Mouse (Mus musculus): Measurements from ENCODE around the gene Ctdsp2.

Ctdsp2 gene

DNA sequence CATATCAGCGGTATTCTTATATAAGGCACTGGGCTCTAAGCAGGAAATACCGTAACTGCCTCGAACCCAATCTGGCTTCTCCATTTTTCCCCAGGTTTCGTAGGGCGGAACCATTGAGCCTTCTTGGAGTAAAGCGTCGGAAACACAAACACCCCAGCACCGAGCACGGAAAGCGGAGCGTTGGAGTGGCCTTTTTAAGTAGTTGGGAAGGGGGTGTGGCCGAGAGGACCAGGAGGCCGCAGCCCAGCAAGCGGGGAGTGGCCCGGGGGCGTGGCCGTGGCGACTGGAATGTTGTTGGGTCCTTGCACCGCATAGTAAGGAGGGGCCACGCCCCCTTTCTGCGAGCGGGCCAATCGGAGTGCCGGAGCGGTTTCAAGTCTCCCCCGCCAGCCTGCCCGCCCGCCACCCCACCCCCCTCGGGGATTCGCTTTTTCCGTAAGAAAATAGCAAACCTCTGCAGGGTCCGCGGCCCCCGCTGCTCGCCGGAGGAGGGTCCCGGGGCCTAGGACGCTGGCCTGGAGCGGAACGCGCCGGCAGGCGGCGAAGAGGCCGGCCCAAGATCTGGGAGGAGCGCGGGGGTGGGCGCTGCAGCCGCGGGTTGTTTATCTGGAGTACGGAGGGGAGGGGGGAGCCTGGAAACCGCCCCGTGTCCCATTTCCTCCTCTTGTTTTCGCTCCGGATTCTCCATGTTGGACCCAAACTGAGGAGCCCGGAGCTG lies at the start of gene Ctdsp2:
Gene Ctdsp2 (plus strand): TSS at position 441 of the 718 bp plus-strand sequence.
- in situ Hi-C loops (cut with MboI, MseI) = no loop called here

DNA sequence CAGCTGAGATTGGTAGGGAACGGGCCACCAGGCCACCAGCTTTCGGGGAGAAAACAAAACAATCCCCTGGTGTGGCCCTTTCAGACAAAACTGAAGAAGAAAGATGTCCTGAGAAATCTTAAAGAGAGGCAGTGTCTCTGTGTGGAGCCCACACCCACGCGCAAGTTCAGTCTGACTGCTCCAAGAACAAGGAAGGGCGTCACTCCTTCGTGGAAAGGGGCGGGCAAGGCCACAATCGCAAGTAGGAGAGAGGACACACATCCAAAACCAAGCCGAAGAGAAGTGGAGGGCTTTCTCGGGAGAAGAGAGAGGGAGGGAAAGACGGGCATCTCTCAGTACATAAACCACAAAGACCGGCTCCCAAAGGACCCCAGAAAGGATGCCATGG lies 49.7 kb upstream of the Ctdsp2 start:
- in situ Hi-C loops (cut with MboI, MseI) = loop anchor here (10.0 kb wide), 1 partner anchor 326 kb away; no protein-coding TSS in a partner anchor

DNA sequence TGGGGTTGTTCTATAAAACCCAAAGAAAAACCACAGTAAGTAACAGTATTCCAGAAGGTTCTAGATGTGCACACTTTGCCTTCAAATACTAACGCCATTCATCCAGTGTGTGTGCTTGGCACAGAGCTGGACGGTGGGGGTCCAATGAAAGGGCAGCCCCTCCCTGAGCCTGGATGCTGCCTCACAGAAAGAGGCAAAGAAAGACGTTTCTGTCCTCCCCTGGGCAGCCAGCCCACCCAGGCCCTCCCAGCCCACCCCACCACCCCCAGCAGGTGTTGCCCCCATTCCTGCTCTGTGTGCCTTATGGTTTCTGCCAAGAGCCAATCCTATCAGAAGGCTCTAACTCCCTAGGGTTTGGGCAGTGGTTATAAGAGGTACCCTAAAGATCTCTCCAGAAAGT lies 49.0 kb upstream of the Ctdsp2 start:
- in situ Hi-C loops (cut with MboI, MseI) = loop anchor here (10.0 kb wide), 1 partner anchor 325 kb away; no protein-coding TSS in a partner anchor

DNA sequence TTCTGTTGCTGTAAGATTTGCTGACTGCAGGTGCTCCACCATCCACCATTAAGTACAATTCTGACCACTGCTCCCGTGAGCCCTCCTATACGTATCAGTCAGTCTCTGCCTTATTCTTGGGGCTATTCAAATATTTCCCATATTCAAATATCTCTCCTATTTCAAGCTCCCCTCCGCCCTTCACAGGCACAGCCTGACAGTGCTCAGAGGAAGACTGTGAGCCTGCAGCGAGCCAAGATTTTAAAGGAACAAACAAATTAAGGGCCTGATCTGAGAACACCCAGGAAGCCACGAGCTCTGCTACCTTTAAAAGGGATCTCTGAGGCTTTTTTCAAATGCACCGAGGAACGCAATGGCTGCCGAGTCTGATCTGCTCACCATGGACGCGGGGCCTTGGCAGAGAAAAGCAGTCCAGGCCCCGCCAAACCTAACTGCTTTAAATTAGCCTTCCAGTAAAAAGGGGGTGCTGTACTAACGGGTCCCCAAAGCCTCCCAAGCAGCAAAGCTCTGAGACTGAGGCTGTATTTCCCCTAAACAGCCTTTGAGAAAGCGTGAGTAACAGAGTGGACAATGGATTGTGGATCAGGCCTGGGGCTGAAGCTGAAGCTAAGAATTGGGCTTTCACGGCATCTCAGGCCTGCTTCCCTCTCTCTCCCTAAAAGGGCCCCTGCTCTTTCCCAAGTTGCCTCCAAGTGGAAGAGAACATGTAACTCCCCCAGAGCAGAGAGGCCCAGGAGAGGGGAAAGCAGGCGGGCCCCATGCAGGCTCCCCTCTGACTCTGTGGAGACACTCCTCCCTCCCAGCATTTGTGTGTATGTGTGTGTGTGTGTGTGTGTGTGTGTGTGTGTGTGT lies 48.0 kb upstream of the Ctdsp2 start:
- in situ Hi-C loops (cut with MboI, MseI) = no loop called here

DNA sequence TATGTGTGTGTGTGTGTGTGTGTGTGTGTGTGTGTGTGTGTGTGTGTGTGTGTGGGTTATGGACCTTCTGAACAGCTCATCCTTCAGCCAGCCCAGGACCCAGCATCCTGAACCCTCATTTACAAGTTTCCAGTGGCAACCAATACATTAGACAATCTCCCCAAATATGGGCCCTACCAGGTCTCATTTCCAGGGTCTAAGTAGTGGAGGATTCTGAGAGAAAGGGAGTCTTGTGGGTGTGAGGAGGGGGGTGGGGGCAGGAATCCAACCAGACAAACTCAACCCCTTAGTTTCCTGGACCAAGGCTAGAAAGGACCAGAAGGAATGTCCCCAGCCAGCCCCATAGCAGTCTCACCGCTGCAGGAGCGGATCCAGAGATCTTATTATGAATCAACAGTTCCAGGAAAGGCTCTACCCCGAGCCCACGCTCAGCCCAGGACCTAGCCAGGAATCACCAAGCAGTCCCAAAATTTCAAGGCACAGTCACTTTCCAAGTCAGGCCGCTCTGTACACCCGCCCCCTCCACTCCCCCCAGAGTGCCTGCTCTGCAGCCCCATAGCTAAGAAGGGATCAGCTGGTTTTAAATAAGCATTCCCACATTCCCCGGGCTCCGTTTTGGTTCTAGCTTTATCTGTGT lies 47.3 kb upstream of the Ctdsp2 start:
- in situ Hi-C loops (cut with MboI, MseI) = no loop called here

DNA sequence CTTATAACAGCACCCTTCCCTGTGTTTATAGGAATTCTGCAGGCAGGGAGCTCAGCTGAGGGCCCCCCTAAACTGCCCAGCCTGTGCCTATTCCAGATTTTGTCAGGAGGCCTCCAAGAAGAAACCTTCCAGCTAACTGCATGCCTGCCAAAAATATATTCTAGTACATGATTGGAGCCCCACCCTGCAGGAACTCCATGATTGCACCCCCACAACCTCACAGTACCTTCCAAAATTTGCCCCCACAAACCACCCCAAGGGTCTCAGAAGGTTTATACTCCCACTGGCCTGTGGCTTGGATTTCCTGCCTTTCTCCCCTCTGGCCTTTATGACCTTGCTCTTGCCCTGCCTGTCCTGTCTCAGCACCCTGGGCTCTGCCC lies 46.8 kb upstream of the Ctdsp2 start:
- in situ Hi-C loops (cut with MboI, MseI) = no loop called here

DNA sequence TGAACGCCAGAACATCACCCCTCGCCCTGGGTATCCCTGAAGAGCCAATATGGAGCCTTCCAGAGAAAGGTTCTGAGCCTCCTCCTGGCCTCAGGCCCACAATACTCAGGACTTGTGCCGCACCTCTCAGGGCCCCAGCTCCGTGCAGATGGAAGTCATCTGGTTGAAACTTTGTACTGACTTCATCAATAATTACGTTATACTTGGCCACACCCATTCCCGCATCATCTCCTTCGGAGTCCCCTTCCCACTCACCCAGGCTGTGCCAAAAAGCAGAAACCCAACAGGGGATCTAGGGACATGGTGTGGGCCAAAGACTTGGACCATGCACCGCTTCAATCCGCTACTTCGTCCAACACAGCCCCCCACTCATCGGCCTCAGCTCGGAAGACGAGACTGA lies 44.0 kb upstream of the Ctdsp2 start:
- in situ Hi-C loops (cut with MboI, MseI) = no loop called here

DNA sequence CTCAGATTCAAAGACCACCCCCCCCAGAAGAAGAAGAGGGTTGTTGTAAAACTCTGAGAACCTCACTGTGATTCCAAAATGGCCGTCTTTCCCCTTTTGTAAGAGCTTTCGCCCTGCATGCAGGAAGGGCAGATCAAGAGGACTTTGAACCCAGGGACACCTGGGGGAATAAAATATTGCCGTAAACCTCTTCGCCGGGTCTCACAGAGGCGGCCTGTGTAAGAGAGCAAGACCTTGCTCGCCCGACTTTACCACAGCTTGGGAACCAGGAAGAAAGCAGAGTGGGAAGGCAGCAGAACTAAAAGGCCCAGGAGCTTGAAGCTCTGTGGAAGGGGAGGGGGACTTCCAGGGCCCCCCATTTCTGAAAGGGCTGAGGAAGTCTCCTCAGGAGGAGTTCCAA lies 43.4 kb upstream of the Ctdsp2 start:
- in situ Hi-C loops (cut with MboI, MseI) = no loop called here

DNA sequence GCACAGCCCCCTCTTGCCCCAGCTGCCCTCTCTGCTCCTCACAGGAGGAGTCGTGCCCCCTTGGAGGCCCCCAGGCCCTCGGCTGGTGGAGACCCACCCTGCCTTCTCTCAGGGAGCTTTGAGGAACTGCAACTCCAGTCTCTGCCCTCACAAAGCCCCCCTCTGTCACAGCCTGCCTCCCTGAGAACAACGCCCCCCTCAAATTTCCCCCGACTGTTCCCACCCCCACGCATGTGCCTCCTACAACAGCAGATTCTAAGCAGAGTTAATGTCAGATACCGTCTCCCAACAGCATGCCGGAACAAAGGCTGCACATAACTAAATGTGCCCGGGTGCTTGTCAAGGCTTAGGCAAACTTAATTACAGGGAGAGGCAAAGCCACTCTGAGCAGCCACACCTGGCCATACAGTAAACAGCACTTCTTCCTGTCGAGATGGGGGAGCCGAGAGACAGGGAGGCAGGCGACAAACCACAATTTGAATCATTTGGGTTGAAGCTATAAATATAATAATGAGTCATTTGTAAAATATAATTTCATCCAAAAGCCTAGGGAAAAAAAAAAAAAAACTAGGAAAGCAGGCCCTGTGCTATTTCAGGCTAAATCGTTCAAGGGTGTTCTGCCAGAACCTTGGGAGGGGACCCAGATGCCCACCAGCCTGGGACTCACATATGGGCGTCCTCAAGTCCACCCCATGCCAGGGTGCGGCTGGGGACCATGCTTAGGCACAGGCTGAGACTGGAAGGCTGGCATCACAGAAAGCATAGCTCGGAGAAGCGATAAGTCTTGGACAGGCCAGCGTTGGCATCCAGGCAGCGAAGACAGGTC lies 42.7 kb upstream of the Ctdsp2 start:
- in situ Hi-C loops (cut with MboI, MseI) = no loop called here

DNA sequence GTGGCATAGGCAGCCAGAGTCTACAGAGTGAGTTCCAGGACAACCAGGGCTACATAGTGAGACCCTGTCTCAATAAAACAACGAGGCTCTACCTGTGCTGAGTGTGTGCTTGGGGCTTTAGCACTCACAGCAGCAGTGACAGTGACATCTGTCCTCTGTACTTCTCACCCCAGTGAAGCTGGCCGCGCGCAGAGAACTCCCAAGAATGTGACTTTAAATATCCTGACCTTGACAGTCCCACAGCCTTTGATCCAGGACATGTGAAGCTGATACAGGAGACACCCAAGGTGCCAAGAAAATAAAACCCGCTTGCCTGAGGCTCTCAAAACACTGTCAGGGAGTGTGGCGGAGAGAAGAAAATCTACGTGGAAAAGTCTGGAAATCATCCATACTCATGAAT lies 37.6 kb upstream of the Ctdsp2 start:
- in situ Hi-C loops (cut with MboI, MseI) = no loop called here

DNA sequence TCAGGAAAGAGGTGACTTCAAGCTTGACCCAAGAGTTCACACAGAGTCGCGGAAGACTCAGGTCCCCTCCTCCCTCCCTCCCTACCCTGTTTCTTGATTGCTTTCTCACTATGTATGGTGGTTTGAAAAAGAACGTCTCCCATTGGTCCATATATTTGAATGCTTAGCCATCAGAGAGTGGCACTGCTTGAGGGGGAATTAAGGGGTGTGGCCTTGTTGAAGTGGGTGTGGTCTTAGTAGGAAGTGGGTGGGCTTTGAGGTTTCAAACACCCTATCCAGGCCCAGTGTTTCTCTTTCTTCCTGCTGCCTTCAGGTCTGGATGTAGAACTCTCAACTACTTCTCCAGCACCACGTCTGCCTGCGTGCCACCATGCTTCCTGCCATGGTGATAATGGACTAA lies 33.0 kb upstream of the Ctdsp2 start:
- in situ Hi-C loops (cut with MboI, MseI) = no loop called here

DNA sequence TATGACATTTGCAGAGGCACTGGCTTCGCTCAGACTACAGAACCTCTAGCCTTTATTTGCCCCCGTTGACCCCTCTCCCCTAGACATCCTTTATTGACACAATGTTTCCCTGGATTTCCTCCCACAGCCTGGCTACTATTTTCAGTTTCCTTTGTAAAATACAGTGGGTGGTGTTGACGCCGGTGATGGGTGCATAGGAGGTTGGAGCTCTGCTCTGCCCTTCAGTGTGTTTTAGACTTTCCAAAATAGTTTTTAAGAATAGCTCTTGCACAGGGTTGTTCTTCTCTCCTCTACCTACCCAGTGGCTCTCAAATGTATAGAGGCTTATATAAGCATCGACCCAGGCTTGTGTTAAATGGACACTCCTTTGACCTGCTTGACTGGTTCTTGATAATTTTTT lies 28.7 kb upstream of the Ctdsp2 start:
- in situ Hi-C loops (cut with MboI, MseI) = no loop called here

DNA sequence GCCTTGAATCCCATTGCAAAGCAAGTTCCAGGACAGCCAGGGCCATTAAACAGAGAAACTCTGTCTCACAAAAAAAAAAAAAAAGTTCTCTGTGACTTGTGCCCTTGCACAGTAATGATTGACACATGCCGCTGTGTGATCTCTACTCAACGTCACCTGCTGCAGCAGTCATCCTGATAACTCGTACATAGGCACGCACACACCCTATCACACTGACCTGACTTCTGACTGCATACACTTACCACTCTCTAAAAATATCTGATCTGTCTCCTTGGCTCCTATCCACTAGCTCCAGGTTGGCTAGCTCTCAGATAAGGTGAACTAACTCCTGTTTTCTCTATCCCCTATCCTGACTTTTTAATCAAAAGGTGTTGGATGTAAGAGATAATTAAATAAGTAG lies 27.9 kb upstream of the Ctdsp2 start:
- in situ Hi-C loops (cut with MboI, MseI) = no loop called here

DNA sequence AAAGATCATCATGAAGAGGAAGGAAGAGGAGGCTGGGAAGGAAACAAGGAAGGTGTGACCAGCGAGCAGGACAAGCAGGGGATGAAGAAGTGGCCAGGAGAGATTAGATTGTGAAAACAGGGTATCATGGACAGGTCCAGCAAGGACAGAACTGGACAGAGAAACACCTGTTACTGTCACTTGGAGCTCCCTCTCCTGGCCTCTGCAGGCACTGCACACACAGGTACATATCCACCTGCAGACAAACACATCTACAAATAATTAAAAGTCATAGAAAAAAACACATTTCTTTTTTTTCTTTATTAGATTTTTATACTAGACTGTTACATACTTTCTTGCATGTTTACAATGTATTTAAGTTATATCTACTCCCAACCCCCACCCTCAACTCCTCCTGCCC lies 26.1 kb upstream of the Ctdsp2 start:
- in situ Hi-C loops (cut with MboI, MseI) = no loop called here

DNA sequence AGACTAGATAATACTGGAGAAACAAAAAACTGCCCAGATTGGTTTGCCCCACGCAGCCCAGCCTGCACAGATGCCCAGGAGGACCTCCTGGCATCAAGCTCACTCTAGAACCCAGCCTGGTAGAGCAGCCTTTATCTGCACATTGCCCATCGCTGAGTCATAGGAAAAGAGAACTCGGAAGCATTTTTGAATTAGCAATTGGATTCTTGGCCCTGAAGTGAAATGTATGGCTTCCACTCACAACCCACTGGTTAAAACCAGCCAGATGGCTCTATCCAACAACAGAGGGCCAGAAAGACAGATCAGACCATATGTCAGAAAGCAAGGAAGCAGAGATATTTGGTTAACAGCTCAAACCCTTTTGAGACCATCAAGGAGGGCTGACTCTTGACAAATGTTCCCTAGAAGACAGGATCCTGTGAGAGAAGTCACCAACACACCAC lies 25.5 kb upstream of the Ctdsp2 start:
- in situ Hi-C loops (cut with MboI, MseI) = no loop called here

DNA sequence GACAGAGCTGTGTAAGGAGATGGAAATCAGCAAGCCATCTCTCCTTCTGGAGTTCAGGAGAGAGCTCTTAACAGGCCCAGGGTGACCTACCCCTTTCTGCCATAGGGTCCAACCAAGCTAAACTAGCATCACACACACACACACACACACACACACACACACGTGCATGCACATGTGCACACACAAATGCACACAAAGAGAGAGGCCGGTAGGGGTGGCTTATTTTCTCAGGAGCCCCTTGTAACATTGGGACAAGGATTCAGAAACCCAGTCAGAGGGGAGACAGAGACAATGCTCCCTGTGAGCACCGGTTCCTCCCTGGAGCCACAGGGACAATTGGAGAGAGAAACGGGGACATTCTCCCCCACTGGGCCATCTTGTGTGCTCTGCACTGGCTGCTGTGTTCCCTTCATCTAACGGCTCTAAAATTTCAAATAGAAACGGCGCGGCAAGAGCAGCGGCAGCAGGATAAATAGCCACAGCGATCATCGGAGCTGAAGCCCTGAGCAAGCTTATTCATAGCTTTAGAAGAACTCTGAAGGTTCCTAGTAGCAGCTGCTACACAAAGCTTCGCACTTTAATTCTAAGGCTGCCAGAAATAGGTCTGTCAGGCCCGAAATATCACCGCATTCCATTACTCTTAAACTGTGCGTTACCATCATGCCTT lies 21.7 kb upstream of the Ctdsp2 start:
- in situ Hi-C loops (cut with MboI, MseI) = no loop called here

DNA sequence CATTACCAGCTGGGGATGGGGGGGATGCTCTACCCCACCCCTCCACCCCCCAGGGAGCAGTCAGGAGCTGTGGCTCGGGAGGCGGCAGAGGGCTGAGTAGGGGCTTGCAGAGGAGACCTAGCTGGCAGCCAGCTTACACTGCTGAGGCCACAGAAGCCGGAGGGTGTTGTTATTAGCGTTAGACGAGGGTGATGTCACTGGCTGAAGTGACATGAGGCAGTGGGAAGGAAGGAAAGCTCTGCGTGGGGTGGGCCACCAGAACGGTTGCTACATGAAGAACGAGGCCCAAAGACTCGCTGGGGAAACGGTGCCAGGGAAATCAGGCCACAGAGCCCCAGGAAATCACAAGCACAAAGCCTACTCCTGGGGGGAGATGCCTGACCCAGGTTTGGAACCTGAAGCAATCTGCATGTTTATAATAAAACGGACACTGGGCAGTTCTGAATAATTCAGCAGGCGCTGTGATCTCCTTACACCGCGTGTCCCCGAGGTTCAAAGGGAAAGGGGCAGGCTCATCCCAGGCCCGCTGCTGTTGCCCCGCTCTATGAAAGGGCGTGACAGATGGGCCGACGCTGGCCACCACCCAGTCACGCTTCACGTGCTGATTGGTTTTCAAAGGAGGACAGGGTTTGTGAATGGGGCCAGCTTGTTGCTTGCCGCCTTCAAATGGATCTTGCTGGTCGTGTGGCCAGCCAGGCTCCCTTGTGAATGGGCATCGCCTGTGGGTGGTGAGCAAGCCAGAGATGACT lies 21.0 kb upstream of the Ctdsp2 start:
- in situ Hi-C loops (cut with MboI, MseI) = no loop called here

DNA sequence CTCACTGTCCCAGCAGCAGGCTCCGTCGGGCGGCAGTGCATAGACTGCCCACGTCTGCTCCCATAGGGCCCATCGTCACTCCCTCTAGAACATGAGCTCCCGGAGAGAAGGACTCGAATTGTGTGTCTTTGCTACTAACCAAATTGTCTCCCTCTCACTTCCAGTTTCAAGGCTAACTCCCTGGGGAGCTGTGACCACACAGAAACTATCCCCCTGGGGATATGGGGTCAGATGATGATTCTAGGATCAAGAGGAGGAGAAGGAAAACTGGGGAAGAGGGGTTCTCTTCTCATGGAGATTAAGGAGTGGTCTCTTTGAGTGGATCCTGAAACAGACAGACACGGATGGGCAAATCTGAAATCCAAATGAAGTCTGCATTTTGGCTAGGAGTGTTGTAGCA lies 18.0 kb upstream of the Ctdsp2 start:
- in situ Hi-C loops (cut with MboI, MseI) = no loop called here

DNA sequence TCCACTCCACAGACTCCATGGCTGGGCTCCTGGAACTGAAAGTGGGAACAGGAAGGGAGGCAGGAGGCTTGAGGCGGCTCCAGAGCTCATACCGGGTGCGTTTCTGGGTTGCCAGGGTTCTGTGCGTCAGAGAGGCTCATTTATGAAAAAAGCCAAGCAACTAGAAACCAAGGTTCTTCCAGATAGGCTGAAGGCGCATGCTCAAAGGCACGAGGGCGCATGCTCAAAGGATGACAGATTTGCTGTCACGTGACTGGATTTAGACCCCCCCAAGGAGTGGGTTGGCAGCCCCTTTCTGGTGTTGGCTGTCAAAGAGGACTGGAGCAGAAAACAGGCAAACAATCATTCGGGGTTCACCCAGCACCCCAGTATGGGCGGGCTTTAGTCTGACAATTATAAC lies 16.8 kb upstream of the Ctdsp2 start:
- in situ Hi-C loops (cut with MboI, MseI) = no loop called here

DNA sequence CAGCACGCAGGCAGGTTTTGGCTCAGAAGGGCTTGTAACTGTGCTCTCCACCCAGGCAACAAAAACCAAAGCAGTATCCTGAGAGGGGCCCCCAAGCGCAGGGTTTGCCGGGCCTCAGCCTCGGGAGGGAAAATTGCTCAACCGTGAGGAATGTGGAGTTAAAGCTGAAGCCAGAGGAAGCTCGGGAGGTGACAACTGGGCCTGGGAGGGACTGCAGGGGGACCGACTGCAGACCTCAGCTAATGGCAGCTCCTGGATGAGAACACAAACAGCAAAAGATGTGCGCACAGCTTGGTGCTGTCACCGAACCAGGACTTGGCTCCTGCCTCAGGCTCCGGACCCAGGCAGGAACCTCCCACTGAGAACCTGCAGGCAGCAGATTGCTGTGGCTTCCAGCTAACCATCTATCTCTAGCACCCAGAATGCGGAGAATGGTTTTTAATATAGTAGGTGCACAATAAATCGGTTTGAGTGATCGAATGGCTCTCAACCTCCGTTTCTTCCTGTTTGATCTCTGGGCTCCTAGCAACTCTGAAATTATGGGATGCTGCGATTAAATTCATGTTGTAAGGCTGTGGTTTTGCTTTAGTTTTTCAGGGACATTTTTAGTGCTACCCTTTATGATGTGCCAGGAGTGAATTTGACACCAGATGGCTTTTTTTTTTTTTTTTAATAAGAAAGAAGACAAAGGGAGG lies 16.1 kb upstream of the Ctdsp2 start:
- in situ Hi-C loops (cut with MboI, MseI) = no loop called here

Data from T-helper 1 cell (primary cell).